Mouse (Mus musculus) lung, postnatal 36 days (tissue): ENCODE measurements around the gene Taar7e.
"Not testable (repeated sequence)": the region's sequence is repeated elsewhere in the genome, so short reads cannot be mapped to it uniquely, and the experiment has no call there.

ENCODE experiments used
- DNase-seq: peaks from one replicate; pipeline ENCODE4 v3.0.0; 2022; ENCODE audit warnings: mixed read lengths

Gene Taar7e

DNA sequence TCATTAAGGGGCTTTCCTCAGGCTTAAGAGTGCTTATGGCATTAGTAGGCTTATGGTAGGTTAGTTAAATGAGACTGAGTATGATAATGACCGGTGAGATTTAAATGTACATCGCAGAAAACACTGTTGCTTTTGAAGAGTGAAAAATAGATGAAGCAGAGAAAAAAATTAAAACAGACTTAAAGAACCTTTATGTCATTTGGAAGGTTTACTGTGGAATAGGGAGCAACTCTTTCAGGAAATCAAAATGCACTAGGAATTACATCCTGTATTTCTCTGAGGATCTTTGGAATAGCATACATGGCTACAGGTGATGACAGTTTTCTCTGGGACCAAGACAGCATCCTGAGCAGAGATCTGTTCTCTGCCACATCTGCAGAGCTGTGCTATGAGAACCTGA lies at the start of gene Taar7e:
Gene Taar7e, plus strand, starts transcription at position 301 of the 400 bp plus-strand sequence.
- no peak for DNase-seq

DNA sequence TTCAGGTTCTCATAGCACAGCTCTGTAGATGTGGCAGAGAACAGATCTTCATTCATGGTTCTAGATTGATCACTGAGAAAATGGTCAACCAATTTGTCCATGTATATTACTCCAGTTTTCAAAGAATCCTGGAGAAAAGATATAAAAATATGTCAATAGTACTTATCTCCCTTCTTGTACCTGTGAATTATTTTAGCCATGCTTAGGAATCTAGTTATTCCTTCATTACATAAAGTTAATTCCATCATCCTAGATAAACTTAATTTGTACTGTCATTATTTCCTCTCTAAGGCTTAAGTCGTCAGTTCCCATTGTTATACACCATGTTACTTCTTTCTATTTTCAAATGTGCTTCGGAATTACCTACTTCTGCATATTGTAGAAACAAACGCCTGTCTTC lies 44.0 kb upstream of the Taar7e start, which contains the start of gene Taar7a:
Gene Taar7a, minus strand, starts transcription at position 101 of the 400 bp plus-strand sequence.
- DNase-seq = no peak

DNA sequence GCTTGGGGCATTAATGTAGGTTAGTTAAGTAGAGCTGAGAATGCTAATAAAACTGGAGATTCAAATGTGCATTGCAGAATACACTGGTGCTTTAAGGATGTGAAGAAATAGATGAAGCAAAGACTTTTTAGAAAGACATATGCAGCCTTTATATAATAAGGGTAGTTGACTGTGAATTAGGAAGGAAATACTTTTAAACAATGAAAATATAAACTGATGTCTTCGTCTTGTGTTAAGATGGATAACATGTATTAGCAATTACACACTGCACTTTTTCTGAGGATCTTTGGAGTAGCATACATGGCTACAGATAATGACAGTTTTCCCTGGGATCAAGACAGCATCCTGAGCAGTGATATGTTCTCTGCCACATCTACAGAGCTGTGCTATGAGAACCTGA lies 37.8 kb upstream of the Taar7e start, which contains the start of gene Taar7b:
Gene Taar7b, plus strand, starts transcription at position 301 of the 400 bp plus-strand sequence.
- DNase-seq = no peak

DNA sequence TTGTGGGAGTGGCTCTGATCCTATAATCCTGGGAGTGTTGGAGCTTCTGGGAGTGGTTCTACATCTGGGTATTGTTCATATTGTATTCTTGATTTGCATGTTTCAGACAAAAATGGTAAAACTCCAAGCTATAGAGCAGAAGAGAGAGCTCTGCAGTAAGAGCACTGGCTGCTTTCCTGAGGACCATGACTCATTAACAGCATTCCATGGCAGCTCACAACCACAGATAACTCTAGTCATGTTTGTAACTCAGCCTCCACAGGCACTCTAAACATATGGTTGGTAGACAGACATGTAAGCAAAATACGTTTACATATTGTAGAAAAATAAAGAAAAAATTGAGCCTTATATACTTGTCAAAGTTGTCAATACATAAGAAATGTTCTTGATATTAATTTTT lies 31.0 kb upstream of the Taar7e start:
- no peak for DNase-seq

DNA sequence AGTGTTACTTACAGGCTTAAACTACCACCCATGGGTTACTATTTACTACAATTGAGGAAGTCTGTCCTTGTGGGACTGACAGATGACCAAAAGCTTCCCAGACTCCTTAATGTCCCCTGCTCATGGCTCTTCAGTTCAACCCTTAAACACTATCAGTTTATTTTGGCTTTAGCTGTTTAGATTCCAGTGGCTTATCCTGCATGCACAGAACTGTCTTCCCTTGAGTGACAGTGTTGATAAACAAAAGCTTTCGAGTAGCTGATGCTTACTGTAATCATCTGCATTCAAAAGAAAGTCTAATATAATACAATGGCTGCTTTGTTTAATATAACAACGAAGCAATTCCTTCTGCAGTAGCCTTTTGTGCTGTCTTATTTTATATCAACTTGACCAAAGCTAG lies 30.4 kb upstream of the Taar7e start:
- DNase-seq = no peak

DNA sequence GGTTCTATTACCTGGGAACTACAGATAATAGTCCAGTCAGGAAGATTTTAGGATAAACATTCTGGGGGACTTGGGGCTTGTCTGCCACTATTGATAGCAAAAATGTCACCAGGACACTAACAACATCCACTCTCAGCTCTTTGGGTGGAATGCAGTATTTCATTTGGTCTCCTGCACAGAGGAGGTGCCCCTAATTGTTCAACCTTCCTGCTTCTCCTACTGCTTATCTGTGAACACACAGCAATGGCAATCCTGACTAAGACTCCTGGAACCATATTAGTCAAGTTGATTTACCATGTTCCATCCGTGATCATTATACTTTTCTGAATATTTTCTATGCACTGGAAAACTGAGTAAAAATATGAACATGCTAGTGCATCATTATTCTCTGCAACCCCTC lies 29.3 kb upstream of the Taar7e start:
- DNase-seq = no peak

DNA sequence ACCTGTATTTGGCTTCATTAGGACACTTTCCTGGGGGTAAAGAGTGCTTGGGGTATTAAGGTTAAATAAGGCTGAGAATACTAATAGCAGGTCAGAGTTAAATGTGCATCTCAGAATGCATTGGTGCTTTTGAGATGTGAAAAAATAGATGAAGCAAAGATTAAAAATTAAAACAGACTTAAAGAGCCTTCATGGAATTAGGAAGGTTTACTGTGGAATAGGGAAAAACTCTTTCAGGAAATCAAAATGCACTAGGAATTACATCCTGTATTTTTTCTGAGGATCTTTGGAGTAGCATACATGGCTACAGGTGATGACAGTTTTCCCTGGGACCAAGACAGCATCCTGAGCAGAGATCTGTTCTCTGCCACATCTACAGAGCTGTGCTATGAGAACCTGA lies 10.5 kb upstream of the Taar7e start, which contains the start of gene Taar7d:
Gene Taar7d, plus strand, starts transcription at position 301 of the 400 bp plus-strand sequence.
- DNase-seq = no peak

DNA sequence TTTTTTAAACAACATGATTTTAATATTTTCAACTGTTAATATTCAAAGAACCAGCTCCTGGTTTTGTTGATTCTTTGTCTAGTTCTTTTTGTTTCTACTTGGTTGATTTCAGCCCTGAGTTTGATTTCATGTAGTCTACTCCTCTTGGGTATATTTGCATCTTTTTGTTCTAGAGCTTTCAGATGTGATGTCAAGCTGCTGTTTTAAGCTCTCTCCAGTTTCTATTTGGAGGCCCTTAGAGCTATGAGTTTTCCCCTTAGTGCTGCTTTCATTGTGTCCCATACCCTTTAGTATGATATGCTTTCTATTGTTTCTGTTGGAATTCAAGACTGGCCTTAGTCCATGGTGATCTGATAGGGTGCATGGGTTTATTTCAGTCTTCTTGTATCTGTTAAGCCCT lies 6.1 kb upstream of the Taar7e start:
- no peak for DNase-seq

DNA sequence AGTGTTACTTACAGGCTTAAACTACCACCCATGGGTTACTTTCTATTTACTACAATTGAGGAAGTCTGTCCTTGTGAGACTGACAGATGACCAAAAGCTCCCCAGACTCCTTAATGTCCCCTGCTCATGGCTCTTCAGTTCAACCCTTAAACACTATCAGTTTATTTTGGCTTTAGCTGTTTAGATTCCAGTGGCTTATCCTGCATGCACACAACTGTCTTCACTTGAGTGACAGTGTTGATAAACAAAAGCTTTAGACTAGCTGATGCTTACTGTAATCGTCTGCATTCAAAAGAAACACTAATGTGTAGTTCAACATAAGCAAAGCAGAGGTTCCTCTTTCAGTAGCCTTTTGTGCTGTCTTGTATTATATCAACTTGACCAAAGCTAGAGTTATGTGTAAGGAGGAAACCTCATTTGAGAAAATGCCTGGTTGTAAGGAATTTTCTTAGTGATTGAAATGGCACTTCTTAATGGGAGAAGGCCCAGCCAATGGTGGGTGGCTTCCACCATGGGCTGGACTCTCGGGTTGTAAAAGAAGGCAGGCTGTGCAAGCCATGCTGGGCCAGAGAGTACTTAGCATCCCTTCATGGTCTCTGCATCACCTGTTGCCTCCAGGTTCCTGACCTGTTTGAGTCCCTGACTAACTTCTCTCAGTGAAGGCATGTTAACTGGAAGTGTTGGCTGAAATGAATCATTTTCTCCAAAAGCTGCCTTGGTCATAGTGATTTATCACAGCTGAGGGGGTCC lies 2.9 kb downstream of the Taar7e start:
- DNase-seq = no peak

DNA sequence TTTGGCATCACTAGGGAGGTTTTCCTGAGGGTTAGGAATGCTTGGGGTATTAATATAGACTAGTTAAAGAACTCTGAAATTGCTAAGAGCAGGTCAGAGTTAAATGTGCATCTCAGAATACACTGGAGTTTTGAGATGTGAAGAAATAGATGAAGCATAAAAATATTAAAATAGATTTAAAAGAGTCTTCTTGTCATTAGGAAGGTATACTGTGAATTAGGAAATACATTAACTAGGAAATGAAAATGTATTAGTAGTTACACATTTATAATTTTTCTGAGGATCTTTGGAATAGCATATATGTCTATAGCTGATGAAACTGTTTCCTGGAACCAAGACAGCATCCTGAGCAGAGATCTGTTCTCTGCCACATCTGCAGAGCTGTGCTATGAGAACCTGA lies 11.8 kb downstream of the Taar7e start, which contains the start of gene Taar7f:
Gene Taar7f, plus strand, starts transcription at position 301 of the 400 bp plus-strand sequence.
- no peak for DNase-seq

DNA sequence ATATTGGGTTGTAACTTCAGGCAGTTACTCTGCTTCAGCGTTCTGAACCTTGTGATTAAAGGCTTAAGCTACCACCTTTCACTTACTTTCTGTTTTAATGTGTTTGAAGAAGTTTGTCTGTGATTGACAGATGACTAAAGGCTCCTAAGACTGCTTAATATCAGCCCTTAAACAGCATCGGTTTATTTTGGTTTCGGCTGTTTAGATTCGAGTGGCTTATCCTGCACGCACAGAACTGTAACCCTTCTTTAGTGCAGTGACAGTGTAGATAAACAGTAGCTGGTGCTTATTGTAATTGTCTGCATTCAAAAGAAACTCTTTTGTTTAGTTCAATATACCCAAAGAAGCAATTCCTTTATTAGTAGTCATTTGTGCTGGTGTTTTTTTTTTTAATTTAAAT lies 14.6 kb downstream of the Taar7e start:
- no peak for DNase-seq

DNA sequence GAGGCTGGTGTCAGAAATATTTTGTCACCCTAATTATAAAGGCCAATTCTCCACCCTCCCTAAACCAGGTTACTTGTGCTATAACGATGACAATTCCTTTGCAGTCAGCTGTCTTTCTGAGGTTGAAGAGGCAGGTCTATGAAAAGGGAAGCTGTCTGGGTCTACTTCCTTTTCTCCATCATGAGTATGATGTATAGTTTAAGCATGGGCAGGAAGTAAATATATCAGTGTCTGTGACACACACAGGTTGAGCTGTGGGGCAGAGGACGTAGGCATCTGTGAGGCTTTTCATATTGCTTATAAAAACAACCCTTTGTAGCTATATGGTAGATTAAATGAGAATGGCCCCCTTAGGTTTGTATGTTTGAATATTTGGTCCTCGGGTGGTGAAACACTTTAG lies 21.6 kb downstream of the Taar7e start:
- no peak for DNase-seq

DNA sequence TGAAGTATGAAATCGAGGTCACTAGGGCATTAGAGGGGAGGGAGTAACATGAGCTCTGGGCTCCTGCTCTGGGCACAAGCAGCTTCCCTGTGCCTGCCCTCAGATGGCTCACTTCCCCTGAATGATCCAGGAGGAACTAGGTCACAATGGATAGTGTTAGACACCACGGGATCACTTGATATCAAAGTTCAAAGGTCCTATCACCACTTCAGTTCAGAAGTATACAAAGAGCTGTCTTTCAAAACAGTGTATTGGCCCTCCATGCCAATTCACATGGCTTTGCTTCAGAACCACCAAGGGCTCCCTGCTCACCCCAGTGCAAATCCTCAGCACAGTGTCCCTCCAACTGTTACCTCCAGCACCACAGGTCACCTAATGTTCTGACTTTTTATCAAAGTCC lies 37.3 kb downstream of the Taar7e start:
- not testable (repeated sequence) for DNase-seq

DNA sequence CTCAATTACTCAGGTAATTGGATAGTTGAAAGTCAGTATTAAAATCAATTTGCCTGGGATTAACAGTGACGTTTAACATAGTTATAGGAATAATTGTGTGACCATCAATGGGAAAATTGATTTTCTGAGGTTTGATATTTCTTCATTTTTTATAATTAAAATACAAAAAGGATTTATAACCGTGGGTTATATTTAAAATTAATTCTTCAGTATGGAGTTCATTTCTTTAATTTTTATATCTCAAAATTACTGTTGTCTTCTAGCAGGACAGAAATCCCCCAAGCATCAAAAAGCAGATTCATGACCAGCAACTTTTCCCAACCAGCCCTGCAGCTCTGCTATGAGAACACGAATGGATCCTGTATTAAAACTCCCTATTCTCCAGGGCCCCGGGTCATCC lies 38.8 kb downstream of the Taar7e start, which contains the start of gene Taar8a:
Gene Taar8a, plus strand, starts transcription at position 301 of the 400 bp plus-strand sequence.
- not testable (repeated sequence) for DNase-seq

DNA sequence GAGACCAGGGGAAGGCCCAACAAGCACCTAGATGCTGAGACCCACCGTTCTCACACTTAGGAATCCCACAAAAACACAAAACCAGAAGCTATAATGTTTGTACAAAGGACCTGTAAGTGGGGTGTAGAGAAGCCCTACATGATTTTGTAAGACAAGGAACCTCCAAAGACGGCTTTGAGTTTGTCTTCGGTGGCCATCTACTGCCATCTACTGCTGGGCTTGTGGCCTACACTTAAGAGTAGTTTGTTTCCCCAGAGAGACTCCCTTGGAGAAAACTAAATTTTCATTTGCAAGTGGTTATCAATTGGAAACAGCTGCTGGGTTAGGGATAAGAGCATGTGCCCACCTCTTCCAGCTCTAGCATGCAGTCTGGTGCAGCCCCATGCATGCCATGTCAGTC lies 42.8 kb downstream of the Taar7e start:
- peak; percentile 56 for DNase-seq

DNA sequence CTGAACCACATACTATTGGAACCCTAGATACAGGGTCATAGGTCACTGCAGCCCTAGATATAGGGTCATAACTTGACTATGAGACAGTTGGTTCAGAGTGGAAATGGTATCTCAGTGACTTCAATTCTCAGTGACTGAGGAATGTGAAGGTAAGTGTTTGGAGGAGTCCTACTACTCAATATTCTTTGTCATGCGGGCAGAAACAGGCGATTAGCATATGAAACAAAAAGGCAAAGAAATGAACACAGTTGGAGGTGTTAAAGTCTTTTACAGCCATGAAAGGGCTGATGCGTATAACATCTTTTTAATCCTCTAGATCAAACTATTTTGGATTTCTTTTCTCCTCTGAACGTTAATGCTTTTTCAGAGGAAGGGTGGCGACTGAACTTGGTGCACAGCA lies 48.5 kb downstream of the Taar7e start:
- DNase-seq = no peak

DNA sequence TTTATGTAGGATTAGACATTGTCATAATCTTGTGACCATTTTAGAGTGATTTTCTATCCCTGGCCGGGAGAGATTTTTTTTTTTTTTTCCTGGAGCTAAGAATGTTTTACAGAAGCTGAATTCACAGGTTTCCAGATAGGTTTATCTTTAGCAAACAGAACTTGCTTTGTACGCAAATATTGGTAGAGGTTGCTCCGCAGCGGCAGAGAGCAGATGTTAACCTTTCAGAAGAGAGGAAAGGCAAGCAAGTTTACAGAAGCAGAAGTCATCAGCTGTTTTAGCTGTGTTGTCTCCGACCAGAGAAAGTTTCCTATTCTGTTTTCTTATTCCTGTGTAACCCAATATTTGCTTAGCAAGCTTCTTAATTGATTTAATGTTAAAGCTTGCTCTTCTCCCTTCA lies 49.1 kb downstream of the Taar7e start:
- no peak for DNase-seq

DNA sequence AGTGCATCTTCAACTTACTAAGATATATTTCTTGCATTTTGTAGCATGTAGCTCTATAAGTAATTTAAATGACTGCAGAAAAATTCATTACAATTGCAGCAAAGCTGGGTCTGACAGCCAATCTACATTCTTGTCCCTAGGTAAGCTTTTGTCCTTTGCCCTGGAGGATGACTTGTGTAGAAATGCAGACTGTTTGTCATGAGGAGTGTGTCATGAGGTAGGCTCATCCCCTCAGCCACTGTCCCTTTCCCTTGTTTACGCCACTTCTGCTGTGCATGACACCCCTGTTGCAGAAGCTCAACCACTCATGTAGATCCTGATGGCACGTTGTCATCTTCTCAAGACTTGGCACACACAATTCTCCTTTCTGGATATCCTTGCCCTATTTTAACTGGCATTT lies 49.8 kb downstream of the Taar7e start:
- DNase-seq = peak; percentile 22
